Mouse (Mus musculus): ENCODE measurements around the gene Entpd6. TPM values are rescaled to one million over a fixed set of nuclear protein-coding genes. Genes with fewer than 3 reads are reported as not detected.
A peak's percentile ranks its signal among the peaks of the same experiment; 100 is the strongest.

Gene Entpd6
- total RNA-seq, 1 experiment from 2014 or later, result 13.8 TPM

- peak; percentile 67 to 90 for ATAC-seq (replicated peaks in 1 of 2; ENCODE audit: insufficient read depth in 1 of 2, low FRiP score in 2 of 2, low TSS enrichment in 1 of 2, low read depth in 1 of 2, poor library complexity in 2 of 2, severe bottlenecking in 2 of 2)
Observed at GRCm38 (mm10) chr2:150772466-150773119, 23.8 kb downstream of the Entpd6 start.

- ATAC-seq (replicated peaks in 1 of 2; ENCODE audit: insufficient read depth in 1 of 2, low FRiP score in 2 of 2, low TSS enrichment in 1 of 2, low read depth in 1 of 2, poor library complexity in 2 of 2, severe bottlenecking in 2 of 2), result no peak
Observed at GRCm38 (mm10) chr2:150782801-150783200, 34.0 kb downstream of the Entpd6 start.

GRCm38 (mm10) chr2:150786251-150787180 lies 37.7 kb downstream of the Entpd6 start, which contains the start of gene Pygb:
Gene Pygb (plus strand): TSS chr2:150786735.
- ATAC-seq (replicated peaks in 1 of 2; ENCODE audit: insufficient read depth in 1 of 2, low FRiP score in 2 of 2, low TSS enrichment in 1 of 2, low read depth in 1 of 2, poor library complexity in 2 of 2, severe bottlenecking in 2 of 2), result peak; percentile 94 to 97

- peak in 1 of 2 experiments; percentile 5; a peak in 2 of 4 replicates for ATAC-seq (replicated peaks in 1 of 2; ENCODE audit: insufficient read depth in 1 of 2, low FRiP score in 2 of 2, low TSS enrichment in 1 of 2, low read depth in 1 of 2, poor library complexity in 2 of 2, severe bottlenecking in 2 of 2)
Observed at GRCm38 (mm10) chr2:150787234-150787771, 38.5 kb downstream of the Entpd6 start.

- 0 out of 4 replicates have a peak, but pooled peaks of 1 of the 2 experiments have one; percentile 15 for ATAC-seq (replicated peaks in 1 of 2; ENCODE audit: insufficient read depth in 1 of 2, low FRiP score in 2 of 2, low TSS enrichment in 1 of 2, low read depth in 1 of 2, poor library complexity in 2 of 2, severe bottlenecking in 2 of 2)
Observed at GRCm38 (mm10) chr2:150788768-150789550, 40.1 kb downstream of the Entpd6 start.

- no peak for ATAC-seq (replicated peaks in 1 of 2; ENCODE audit: insufficient read depth in 1 of 2, low FRiP score in 2 of 2, low TSS enrichment in 1 of 2, low read depth in 1 of 2, poor library complexity in 2 of 2, severe bottlenecking in 2 of 2)
Observed at GRCm38 (mm10) chr2:150793320-150793719, 44.5 kb downstream of the Entpd6 start.

GRCm38 (mm10) chr2:150798084-150798483 lies 49.2 kb downstream of the Entpd6 start:
- no peak for ATAC-seq (replicated peaks in 1 of 2; ENCODE audit: insufficient read depth in 1 of 2, low FRiP score in 2 of 2, low TSS enrichment in 1 of 2, low read depth in 1 of 2, poor library complexity in 2 of 2, severe bottlenecking in 2 of 2)

- no peak for ATAC-seq (replicated peaks in 1 of 2; ENCODE audit: insufficient read depth in 1 of 2, low FRiP score in 2 of 2, low TSS enrichment in 1 of 2, low read depth in 1 of 2, poor library complexity in 2 of 2, severe bottlenecking in 2 of 2)
Observed at GRCm38 (mm10) chr2:150800616-150801015, 51.8 kb downstream of the Entpd6 start.

GRCm38 (mm10) chr2:150803035-150803434 lies 54.2 kb downstream of the Entpd6 start:
- ATAC-seq (replicated peaks in 1 of 2; ENCODE audit: insufficient read depth in 1 of 2, low FRiP score in 2 of 2, low TSS enrichment in 1 of 2, low read depth in 1 of 2, poor library complexity in 2 of 2, severe bottlenecking in 2 of 2), result peak; percentile 47 to 65; a peak in 2 of 4 replicates

GRCm38 (mm10) chr2:150808381-150808780 lies 59.5 kb downstream of the Entpd6 start:
- no peak for ATAC-seq (replicated peaks in 1 of 2; ENCODE audit: insufficient read depth in 1 of 2, low FRiP score in 2 of 2, low TSS enrichment in 1 of 2, low read depth in 1 of 2, poor library complexity in 2 of 2, severe bottlenecking in 2 of 2)

- no peak for ATAC-seq (replicated peaks in 1 of 2; ENCODE audit: insufficient read depth in 1 of 2, low FRiP score in 2 of 2, low TSS enrichment in 1 of 2, low read depth in 1 of 2, poor library complexity in 2 of 2, severe bottlenecking in 2 of 2)
Observed at GRCm38 (mm10) chr2:150808812-150809211, 60.0 kb downstream of the Entpd6 start.

GRCm38 (mm10) chr2:150810603-150811002 lies 61.8 kb downstream of the Entpd6 start:
- ATAC-seq (replicated peaks in 1 of 2; ENCODE audit: insufficient read depth in 1 of 2, low FRiP score in 2 of 2, low TSS enrichment in 1 of 2, low read depth in 1 of 2, poor library complexity in 2 of 2, severe bottlenecking in 2 of 2), result no peak; a peak in 1 of 4 replicates

- ATAC-seq (replicated peaks in 1 of 2; ENCODE audit: insufficient read depth in 1 of 2, low FRiP score in 2 of 2, low TSS enrichment in 1 of 2, low read depth in 1 of 2, poor library complexity in 2 of 2, severe bottlenecking in 2 of 2), result no peak
Observed at GRCm38 (mm10) chr2:150812816-150813215, 64.0 kb downstream of the Entpd6 start.

GRCm38 (mm10) chr2:150816676-150817402 lies 68.0 kb downstream of the Entpd6 start:
- no peak for ATAC-seq (replicated peaks in 1 of 2; ENCODE audit: insufficient read depth in 1 of 2, low FRiP score in 2 of 2, low TSS enrichment in 1 of 2, low read depth in 1 of 2, poor library complexity in 2 of 2, severe bottlenecking in 2 of 2)

- ATAC-seq (replicated peaks in 1 of 2; ENCODE audit: insufficient read depth in 1 of 2, low FRiP score in 2 of 2, low TSS enrichment in 1 of 2, low read depth in 1 of 2, poor library complexity in 2 of 2, severe bottlenecking in 2 of 2), result no peak
Observed at GRCm38 (mm10) chr2:150818742-150819141, 69.9 kb downstream of the Entpd6 start.

- no peak for ATAC-seq (replicated peaks in 1 of 2; ENCODE audit: insufficient read depth in 1 of 2, low FRiP score in 2 of 2, low TSS enrichment in 1 of 2, low read depth in 1 of 2, poor library complexity in 2 of 2, severe bottlenecking in 2 of 2)
Observed at GRCm38 (mm10) chr2:150820720-150821119, 71.9 kb downstream of the Entpd6 start.

Data from hematopoietic stem cell, adult 5-6 weeks (primary cell).